Mouse (Mus musculus): ENCODE data around the gene Phgdh. TPM values are rescaled to one million over a fixed set of nuclear protein-coding genes. Genes with fewer than 3 reads are reported as not detected.

Gene Phgdh
- polyA plus RNA-seq, 2 experiments, result 121 to 207 TPM

- Histone ChIP-seq H3K4me1 (replicated peaks; ENCODE audit: control insufficient read depth in 2 of 2, insufficient read depth in 2 of 2, low read length in 1 of 2) (peaks cover 0 to 8% of the 10 kb centered on the region in 2 experiments; a peak in 2 of 4 replicates), H3K9ac (replicated peaks) (no peak overlapping the region), H3K4me2 (ENCODE audit: low read depth) (no peak overlapping the region), H3K36me3 (replicated peaks; ENCODE audit: control insufficient read depth, insufficient read depth, low read depth) (no peaks in the 10 kb centered on the region), H3K4me3 (ENCODE audit: insufficient read depth in 1 of 2, low read depth in 2 of 2, low read length in 2 of 2) (no peak overlapping the region), H3K9me3 (ENCODE audit: control insufficient read depth, low read length) (no peaks in the 10 kb centered on the region), H3K27me3 (ENCODE audit: control insufficient read depth, insufficient read depth, low read length) (no peaks in the 10 kb centered on the region), H3K27ac (no peak overlapping the region)
- no peak for DNase-seq (ENCODE audit: low read depth in 3 of 3, low spot score in 3 of 3)
- ATAC-seq (ENCODE audit: insufficient read depth), result no peak
- 44% methylated on average over 11 of the region's 11 CpGs for WGBS (ENCODE audit: insufficient replicate concordance)
- TF ChIP-seq EP300 (IDR thresholded peaks at IDR 0.05; ENCODE audit: low read depth) (no peak), CTCF (IDR thresholded peaks at IDR 0.05; ENCODE audit: low read depth) (no peak)
Observed at GRCm38 (mm10) chr3:98273623-98274398, 66.0 kb downstream of the Phgdh start.

DNA sequence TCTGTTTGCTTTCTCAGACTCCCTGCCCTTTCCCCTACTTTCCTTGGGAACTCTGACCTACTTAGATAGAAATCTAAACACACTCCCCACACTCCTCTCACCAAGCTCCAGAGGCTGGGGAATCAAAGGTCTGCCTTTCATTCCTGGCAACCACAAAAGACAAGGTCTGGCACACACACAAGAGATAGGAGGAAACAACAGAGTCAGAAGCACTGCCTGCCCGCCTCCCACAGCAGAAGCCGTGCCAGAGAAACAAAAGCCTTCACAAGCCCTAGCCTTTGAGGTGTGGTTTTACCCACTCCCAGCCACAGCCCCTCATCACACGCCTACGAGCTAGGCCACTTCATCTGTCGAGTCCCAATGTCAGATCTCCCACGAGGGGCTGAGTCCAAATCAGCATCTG lies 72.5 kb downstream of the Phgdh start:
- 23% methylated on average over 6 of the region's 6 CpGs for WGBS (ENCODE audit: insufficient replicate concordance)
- Histone ChIP-seq H3K4me1 (replicated peaks; ENCODE audit: control insufficient read depth in 2 of 2, insufficient read depth in 2 of 2, low read length in 1 of 2) (peaks cover 0 to 17% of the 10 kb centered on the region in 2 experiments; a peak in 2 of 4 replicates), H3K4me3 (ENCODE audit: insufficient read depth in 1 of 2, low read depth in 2 of 2, low read length in 2 of 2) (no peak overlapping the region), H3K9ac (replicated peaks) (no peak overlapping the region), H3K36me3 (replicated peaks; ENCODE audit: control insufficient read depth, insufficient read depth, low read depth) (no peaks in the 10 kb centered on the region), H3K27me3 (ENCODE audit: control insufficient read depth, insufficient read depth, low read length) (no peaks in the 10 kb centered on the region), H3K4me2 (ENCODE audit: low read depth) (no peak overlapping the region), H3K9me3 (ENCODE audit: control insufficient read depth, low read length) (no peaks in the 10 kb centered on the region), H3K27ac (no peak overlapping the region)
- ATAC-seq (ENCODE audit: insufficient read depth) (peak; percentile 26; the same call in 1 of the 2 replicates), DNase-seq (ENCODE audit: low read depth in 3 of 3, low spot score in 3 of 3) (no peak)
- no peak for TF ChIP-seq EP300 (IDR thresholded peaks at IDR 0.05; ENCODE audit: low read depth)
- TF ChIP-seq CTCF (IDR thresholded peaks at IDR 0.05; ENCODE audit: low read depth), result no peak

Other genes starting within 250 kb of the Phgdh start
- not detected in 2 replicates for gene Adam30, start 179.4 kb downstream of the Phgdh start, polyA plus RNA-seq (2012; rRNA removed)
- not detected in 2 replicates for gene Adam30, start 179.4 kb downstream of the Phgdh start, polyA plus RNA-seq (2014; fragmentation: Nextera tagmentation; extraction: Ambion mirVana)
- gene Reg4, start 117.8 kb downstream of the Phgdh start, polyA plus RNA-seq (2012; rRNA removed), result not detected in 2 replicates
- gene Reg4, start 117.8 kb downstream of the Phgdh start, polyA plus RNA-seq (2014; fragmentation: Nextera tagmentation; extraction: Ambion mirVana), result not detected in 2 replicates
- 30.7 and 32.1 TPM in 2 replicates for gene Hmgcs2, start 59.6 kb downstream of the Phgdh start, polyA plus RNA-seq (2012; rRNA removed)
- 81.2 and 85.7 TPM in 2 replicates for gene Hmgcs2, start 59.6 kb downstream of the Phgdh start, polyA plus RNA-seq (2014; fragmentation: Nextera tagmentation; extraction: Ambion mirVana)
- 1.4 and 1.7 TPM in 2 replicates for gene Zfp697, start 42.5 kb upstream of the Phgdh start, polyA plus RNA-seq (2012; rRNA removed)
- gene Zfp697, start 42.5 kb upstream of the Phgdh start, polyA plus RNA-seq (2014; fragmentation: Nextera tagmentation; extraction: Ambion mirVana), result 1.6 and 2.4 TPM in 2 replicates
- gene Gm4450, start 117.1 kb upstream of the Phgdh start, polyA plus RNA-seq (2012; rRNA removed), result not detected in 2 replicates
- gene Gm4450, start 117.1 kb upstream of the Phgdh start, polyA plus RNA-seq (2014; fragmentation: Nextera tagmentation; extraction: Ambion mirVana), result not detected in 2 replicates
- 0.11 and 0.16 TPM in 2 replicates for gene Hsd3b4, start 170.5 kb upstream of the Phgdh start, polyA plus RNA-seq (2012; rRNA removed)
- 0.20 TPM in 1 of 2 replicates, not detected in the other for gene Hsd3b4, start 170.5 kb upstream of the Phgdh start, polyA plus RNA-seq (2014; fragmentation: Nextera tagmentation; extraction: Ambion mirVana)
- 0.11 and 0.23 TPM in 2 replicates for gene Gm10681, start 248.8 kb upstream of the Phgdh start, polyA plus RNA-seq (2012; rRNA removed)
- gene Gm10681, start 248.8 kb upstream of the Phgdh start, polyA plus RNA-seq (2014; fragmentation: Nextera tagmentation; extraction: Ambion mirVana), result 0.20 and 0.29 TPM in 2 replicates